Mouse (Mus musculus) monocyte, adult 2 months (primary cell): ENCODE data around the gene Ubxn1.
"Not testable (repeated sequence)": the region's sequence is repeated elsewhere in the genome, so short reads cannot be mapped to it uniquely, and the experiment has no call there.

Source experiments
- DNase-seq, 2 experiments: peaks; one replicate each; pipeline ENCODE4 v3.0.0; 2022; ENCODE audit warnings: low spot score in 2 of 2, low read depth in 1 of 2

Gene Ubxn1

DNA sequence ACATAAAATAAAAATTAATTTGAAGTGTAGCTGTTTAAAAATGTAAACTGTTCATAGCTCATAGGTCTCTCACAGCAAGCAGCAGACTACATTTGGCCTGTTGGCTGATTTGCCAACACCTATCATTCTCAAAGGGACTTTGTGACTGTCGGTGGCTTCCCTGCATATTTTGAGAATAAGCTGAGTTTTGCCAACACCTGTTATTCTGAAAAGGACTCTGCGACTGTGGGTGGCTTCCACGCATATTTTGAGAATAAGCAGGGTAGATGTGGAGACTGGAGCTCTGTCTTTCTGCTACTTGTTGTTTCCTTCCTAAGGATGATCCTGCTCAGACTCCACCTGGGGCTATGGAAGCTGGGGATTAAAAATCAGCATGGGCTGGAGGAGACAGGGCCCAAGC is 18.2 kb upstream of the Ubxn1 start:
- no peak for DNase-seq

DNA sequence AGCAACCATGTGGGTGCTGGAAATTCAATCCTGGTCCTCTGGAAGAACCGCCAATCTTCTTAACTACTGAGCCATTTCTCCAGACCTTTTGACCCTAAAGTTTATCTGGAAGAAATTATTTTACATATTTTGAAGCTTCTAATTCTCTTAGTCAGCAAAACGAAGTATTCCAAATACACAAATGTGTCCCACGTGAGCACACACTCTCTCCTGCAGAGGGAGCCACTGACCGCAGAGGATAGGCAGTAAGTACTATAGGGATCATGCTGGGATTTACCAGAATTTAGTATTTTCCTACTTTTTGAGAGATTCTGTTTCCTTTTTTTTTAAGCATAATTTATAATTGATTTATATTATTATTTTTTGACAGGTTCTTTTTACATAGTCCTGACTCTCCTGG is 13.6 kb upstream of the Ubxn1 start:
- DNase-seq = no peak

DNA sequence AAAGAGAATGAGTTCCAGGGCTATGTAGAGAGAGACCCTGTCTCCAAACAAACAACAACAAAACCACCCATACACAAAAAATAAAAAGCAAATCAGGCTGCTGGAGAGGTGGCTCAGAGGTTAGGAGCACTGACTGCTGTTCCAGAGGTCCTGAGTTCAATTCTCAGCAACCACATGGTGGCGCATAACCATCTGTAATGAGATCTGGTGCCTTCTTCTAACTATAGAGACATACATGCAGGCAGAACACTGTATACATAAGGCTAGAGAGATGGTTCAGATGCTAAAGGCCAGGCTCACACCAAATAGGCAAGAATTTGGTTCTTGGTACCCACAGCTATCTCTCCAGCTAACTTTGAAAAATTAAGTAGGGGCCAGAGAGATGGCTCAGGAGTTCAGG is 12.3 kb upstream of the Ubxn1 start:
- DNase-seq = no peak

DNA sequence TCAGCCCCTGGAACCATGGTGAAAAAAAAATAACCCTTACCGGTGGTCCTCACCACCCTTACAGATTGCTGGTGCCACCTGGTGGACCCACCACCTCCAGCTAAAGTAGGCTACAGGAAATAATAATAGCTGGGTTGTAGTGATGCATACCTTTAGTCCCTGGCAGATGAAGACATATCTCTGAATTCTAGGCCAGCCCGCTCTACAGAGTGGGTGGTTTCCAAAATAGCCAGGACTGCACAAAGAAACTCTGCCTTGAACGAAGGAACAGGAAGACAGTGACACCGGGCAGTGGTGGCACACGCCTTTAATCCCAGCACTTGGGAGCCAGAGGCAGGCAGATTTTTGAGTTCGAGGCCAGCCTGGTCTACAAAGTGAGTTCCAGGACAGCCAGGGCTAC is 7.0 kb upstream of the Ubxn1 start:
- no peak for DNase-seq

DNA sequence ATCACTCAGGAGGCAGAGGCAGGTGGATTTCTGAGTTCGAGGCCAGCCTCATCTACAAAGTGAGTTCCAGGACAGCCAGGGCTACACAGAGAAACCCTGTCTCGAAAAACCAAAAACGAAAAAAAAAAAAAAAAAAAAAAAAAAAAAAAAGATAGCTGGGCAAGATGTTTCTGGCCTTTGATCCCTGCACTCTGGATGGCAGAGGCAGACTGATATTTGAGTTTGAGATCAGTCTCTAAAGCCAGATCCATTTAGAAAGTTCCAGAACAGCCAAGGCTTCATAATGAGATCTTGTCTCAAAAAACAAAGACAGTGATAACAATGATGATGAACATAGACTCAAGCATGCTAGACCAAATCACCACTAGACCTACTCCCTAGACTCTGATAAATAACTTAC is 915 bp upstream of the Ubxn1 start:
- not testable (repeated sequence) for DNase-seq

DNA sequence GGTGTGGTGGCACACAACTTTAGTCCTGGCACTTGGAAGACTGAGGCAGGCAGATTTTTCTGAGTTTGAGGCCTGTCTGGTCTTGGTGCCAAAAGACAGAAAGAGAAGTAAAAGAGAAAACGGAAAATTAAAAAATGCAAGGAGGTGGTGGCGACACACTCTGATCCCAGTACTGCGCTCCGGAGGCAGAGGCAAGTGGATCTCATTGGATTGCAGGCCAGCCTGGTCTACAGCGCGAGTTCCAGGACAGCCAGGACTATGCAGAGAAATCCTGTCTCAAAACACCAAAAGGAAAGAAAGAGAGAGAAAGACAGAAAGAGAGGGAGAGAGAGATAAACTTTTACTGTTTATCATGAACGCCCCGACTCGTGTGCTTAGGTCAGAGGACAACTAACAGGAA is 458 bp upstream of the Ubxn1 start:
- no peak for DNase-seq

DNA sequence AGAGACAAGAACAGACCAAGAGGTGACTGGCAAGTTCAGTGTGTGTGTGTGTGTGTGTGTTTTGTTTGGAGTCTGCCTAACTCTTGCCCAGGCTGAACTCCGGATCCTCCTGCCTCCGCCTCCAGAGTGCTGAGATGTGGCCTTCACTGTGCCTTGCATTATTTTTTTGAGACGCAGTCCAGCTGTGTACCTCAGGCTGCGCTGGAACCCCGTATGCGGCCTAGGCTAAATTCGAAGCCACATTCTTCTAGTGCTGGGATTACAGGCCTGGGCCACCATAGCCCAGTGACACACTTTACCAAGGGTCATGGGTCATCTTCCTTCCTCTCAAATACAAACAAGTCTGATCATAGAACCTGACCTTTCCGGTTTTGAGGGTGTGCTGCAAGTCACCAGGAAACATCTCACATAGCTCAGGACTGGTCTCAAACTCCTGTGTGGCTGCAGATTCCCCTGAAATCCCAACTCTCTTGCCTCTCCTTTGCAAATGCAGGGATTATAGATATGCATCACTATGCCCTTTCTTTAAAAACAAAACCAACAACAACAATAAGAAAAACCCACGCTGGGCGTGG is 1.1 kb downstream of the Ubxn1 start:
- no peak for DNase-seq

DNA sequence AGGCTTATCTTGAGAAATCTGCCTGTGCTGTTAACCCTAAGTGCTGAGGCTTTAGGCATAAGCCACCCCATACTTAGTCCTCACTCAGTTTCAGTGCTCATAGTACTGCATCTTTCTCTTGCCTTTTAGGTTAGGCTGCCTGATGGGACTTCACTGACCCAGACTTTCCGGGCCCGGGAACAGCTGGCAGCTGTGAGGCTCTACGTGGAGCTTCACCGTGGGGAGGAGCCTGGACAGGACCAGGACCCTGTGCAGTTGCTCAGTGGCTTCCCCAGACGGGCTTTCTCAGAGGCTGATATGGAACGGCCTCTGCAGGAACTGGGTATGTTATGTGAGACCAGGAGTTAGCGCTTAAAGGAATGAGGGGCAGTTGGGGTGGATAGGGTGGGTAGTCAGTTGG is 3.7 kb downstream of the Ubxn1 start:
- DNase-seq = no peak

DNA sequence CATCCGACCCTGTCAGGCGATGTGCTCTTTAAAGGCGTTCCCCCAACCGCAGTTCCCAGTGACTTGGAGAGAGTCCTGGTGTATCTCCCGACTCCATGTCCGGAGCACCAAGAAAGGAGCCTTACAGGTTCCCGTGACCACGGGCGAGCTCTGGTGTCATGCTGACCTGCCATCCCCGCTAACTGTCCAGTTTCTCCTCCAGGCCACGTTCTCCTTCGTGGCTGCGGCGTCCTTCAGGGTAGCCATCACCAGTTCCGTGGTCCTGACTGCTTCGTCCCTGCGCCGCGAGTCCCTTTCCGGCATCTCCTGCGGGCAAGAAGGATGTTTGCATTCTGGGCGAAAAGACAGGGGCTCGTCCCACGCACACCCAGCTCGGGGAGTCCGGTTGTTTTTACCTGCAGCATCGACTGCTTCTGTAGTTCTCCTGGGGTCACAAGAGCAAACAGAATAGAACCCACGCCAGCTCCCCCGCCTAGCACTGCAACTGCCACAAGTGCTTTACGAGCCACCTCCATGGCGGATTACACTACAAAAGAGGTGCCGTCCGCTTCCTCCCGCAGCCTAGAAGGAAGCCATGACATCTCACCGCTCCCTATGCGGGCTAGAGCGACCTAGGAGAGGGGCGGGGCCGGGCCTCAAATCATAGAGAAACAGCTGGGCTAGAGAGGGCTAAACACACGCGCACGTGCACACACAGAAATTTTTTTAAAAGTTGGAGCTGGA is 9.2 kb downstream of the Ubxn1 start, which contains the start of gene Uqcc3:
Gene Uqcc3 (minus strand): TSS at position 613 of the 723 bp plus-strand sequence.
- peak; percentile 72 to 85 for DNase-seq

DNA sequence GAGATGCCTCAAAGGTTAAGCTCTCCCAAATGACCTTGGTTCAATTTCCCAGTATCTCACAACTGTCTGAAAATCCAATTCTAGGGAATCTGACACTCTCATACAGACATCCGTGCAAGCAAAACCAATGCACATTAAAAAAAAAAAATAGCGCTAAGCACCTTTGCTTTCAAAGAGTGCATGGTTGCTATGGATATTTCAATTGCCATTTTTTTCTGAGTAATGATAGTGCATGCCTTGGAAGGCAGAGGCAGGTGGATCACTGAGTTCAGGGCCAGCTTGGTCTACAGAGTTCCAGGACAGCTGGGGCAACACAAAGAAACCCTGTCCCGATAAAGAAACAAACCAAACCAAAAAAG is 9.7 kb downstream of the Ubxn1 start:
- no peak for DNase-seq

DNA sequence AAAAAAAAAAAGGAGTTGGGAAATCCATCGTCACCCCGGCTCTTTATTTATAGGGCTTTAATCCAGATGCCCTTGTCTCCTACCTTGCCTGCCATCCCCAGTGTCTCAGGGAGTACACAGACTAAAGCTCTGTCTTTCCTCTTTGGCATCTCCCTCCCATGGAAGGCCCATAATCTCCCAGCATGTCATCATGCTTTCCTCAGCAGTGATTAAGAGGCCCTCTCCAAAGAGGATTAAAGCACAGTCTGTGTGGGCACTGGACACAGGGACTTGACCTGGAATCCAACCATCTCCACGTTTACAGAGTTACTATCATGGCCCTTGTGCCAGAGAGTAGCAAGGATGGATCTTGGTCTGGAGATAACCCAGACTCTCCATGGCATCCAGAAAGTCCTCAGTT is 12.3 kb downstream of the Ubxn1 start, which contains the start of the genes Lbhd1 and Gm49403:
Gene Lbhd1 (plus strand): TSS at position 117 of the 400 bp plus-strand sequence.
Gene Gm49403 (plus strand): TSS at position 315 of the 400 bp plus-strand sequence.
- DNase-seq = no peak

DNA sequence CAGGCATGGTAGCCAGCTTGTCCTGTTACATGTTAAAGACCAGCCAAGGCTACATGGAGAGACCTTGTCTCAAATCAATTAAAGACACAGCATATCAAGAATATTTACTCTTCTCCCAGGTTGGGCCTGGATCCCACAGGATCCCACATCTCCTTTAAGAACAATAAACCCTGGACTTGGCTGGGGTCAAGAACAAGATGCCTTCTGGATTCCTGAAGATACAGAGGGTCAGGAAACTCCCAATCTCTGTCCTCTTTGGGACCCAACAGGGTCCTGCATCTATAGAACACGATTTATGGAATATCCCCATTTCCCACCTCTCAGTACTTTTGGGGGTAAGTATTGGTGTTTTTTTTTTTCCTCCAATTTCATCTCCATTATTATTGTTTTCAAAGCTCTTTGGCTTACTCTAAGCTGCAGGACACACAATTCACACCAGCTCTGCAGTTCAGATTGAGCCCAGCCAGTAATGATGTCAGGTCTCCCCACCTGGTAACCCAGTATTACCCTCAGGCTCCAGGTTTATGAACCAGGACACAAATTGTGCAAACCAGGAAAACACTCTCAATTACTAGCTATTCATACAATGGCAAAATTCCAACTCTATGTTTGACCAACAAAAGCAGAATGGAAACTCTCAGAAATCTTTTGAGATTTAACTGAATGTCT is 15.8 kb downstream of the Ubxn1 start:
- DNase-seq = no peak

DNA sequence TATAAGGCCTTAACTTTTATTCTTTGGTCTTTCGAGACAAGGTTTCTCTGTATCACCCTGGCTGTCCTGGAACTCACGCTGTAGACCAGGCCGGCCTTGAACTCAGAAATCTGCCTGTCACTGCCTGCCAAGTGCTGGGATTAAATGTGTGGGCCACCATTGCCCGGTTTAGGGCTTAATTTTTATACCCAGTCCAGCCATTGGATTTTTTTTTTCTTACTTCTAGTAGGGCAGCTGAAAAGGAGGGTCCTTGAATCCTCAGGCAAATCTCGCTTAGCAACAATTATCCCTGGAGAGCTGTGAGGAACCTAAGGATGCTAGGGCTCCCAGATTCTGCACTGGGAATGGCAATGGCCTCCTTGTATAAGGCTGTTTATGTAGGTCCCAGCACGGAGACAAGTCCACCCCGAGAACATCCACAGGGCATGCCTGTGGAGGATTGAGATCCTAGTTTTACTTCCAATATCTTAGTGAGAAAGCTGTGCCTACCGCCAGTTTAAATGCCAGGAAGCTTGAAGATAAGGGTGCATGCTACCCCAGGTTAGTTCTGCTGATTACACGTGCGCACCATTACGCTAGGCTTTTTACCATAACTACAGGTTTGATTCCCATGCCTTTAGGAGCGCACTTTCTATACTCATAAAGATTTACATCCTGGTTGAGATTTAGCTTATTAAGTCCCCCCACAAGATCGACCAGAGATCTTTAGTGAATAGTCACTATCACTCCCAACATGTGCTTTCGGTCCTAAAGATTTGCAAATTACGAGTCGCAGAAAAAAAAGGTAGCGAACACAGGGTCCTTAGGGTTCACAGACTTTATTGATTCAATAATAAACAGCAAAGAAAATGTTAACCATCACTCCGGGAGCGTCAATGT is 16.5 kb downstream of the Ubxn1 start:
- DNase-seq = no peak

DNA sequence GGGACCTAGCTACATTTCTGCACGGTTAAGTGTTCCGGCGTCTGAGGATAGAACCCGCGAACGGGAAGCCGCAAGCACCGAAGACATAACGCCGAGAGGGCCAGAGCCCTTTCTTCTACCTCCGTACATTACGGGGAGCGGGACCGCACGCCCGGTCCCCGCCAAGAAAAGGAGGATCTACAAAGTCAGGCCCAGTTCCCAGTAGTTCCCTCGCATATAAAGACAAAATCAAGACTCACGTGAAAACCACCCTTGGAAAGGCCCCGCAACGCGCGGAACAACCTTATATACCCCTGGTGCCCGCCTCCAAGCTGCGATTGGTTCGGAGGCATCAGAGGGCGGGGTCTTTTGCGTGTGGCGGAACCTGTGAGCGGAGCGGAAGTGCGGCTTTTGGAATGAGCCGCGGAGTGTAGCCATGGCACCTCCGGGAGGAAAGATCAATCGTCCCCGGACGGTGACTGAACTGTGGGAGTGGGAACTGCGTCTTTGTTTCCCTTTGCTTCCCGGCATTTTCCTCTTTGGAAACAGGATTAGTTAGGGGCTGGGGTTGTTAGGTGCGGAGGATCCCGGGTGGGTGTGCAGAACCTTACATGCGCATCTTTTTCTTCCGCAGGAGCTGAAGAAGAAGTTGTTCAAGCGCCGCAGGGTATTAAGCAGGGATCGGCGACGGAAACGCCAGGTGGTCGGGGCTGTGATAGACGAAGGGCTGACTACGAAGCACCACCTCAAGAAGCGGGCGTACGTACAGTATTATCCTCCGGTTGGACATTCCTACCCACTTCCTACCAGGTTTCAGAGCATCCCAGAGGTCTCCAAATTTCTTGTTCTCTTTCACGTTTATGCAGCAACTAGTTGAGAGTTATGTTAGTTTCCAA is 17.5 kb downstream of the Ubxn1 start, which contains the start of the genes 1810009A15Rik and Gm49416:
Gene 1810009A15Rik (plus strand): TSS at position 343 of the 875 bp plus-strand sequence.
Gene Gm49416 (plus strand): TSS at position 416 of the 875 bp plus-strand sequence.
- peak; percentile 88 to 89 for DNase-seq

DNA sequence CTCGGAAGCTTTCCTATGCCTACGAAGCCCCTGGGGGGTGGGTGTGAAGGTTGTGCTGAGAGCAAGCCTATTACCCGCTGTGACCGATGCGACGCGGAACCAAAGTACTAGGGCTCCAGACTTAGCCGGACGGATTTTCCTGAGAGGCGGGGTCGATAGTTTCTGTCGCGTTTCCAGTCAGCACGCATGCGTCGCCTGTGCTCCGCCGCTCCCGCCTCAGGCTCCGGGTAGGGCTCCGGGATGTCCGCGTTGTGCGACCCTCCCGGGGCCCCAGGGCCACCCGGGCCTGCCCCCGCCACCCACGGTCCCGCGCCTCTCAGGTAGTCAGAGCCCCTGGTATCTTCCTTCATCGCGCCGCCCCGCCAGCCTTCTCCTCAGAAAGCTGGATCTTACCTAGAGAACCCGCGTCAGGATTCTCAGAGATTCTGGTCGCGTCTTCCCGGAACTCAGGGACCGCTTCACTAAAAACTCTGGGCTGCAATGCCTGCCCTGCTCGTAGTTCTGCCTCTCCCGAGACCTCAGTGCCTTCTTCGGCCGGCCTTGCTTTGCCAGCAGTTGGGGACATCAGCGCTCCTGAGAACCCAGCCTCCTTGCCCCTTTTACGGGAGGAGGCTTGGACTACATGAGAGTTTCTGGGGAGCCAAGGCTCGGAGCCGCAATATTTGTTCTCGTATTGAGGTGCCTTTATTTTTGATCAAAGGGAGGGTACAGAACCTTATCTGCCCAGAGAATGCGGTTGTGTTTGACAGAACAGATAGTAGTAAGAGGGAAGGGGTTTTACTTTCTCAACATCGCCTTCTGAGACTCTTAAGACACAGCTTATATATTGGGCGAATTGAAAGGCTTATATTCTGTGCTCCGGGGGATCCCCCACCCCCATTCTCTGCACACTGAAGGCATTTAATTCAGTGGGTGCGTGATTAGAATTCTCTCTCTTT is 21.8 kb downstream of the Ubxn1 start, which contains the start of gene Ints5:
Gene Ints5 (plus strand): TSS at position 177 of the 938 bp plus-strand sequence.
- DNase-seq = peak; percentile 50 to 70

DNA sequence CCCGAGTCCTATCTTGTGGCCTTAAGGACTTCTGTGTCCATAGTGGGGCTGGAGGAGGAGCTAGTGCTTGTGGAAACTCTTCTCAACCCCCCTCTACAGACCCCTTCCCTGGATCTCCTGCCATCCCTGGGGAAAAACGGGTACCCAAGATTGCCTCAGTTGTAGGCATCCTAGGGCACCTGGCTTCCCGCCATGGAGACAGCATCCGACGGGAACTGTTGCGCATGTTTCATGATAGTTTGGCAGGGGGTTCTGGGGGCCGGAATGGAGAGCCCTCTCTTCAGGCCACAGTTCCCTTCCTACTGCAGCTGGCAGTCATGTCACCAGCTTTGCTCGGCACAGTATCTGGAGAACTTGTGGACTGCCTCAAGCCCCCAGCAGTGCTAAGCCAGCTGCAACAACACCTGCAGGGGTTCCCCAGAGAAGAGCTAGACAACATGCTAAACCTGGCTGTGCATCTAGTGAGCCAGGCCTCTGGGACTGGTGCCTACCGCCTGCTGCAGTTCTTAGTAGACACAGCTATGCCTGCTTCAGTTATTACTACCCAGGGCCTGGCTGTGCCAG is 24.2 kb downstream of the Ubxn1 start:
- DNase-seq = no peak

DNA sequence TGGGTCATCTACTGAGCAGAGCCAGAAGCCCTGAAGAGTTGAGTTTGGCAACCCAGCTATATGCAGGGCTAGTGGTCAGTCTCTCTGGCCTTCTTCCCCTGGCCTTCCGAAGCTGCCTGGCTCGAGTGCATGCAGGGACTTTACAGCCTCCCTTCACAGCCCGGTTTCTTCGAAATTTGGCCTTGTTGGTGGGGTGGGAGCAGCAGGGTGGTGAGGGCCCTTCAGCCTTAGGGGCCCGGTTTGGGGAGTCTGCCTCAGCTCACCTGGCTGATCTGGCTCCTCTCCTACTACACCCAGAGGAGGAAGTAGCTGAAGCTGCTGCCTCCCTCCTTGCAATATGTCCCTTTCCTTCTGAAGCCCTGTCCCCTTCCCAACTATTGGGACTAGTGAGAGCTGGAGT is 24.9 kb downstream of the Ubxn1 start:
- DNase-seq = not testable (repeated sequence)

DNA sequence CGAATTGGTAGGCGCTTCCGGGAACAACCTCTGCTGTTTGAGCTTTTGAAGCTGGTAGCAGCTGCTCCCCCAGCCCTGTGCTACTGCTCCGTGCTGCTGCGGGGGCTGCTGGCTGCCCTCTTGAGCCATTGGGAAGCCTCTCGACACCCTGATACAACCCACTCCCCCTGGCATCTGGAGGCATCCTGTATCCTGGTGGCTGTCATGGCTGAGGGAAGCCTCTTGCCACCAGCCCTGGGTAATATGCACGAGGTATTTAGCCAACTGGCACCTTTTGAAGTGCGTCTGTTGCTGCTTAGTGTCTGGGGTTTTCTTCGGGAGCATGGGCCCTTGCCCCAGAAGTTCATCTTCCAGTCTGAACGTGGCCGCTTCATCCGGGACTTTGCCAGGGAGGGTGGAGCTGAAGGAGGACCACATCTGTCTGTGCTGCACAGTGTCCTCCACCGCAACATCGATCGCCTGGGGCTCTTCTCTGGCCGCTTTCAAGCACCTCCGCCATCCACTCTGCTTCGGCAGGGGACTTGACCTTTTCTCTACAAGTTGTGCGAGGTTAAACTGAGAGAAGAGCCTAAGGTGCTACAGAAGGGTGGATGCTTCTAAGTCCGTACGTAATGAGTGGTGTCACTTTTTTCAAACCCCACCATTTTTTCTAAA is 26.0 kb downstream of the Ubxn1 start:
- DNase-seq = not testable (repeated sequence)
